Mouse (Mus musculus): ENCODE data around the gene Tppp2. TPM values are rescaled to one million over a fixed set of nuclear protein-coding genes. Genes with fewer than 3 reads are reported as not detected.

The Tppp2 gene
- polyA plus RNA-seq, 1 experiment from 2014 or later: not detected

- H3K9me3 ChIP-seq (replicated peaks): no peaks in the 10 kb centered on the region
- no peak overlapping the region for H3K4me2 ChIP-seq (replicated peaks)
- H3K4me3 ChIP-seq: no peak overlapping the region
- no peak overlapping the region for H3K27ac ChIP-seq
- H3K36me3 ChIP-seq: no peaks in the 10 kb centered on the region
- H3K4me1 ChIP-seq: no peaks in the 10 kb centered on the region
- 71% methylated on average over 9 of the region's 9 CpGs for WGBS
- H3K27me3 ChIP-seq: no peaks in the 10 kb centered on the region
- no peak for ATAC-seq (ENCODE audit: low FRiP score)
- no peak overlapping the region for H3K9ac ChIP-seq
Observed at GRCm38 (mm10) chr14:51929968-51930367, 11.7 kb downstream of the Tppp2 start.

GRCm38 (mm10) chr14:51930824-51931223 lies 12.6 kb downstream of the Tppp2 start:
- no peak overlapping the region for H3K4me3 ChIP-seq
- 33% methylated on average over 5 of the region's 5 CpGs for WGBS
- H3K4me1 ChIP-seq: no peaks in the 10 kb centered on the region
- no peak overlapping the region for H3K27ac ChIP-seq
- H3K36me3 ChIP-seq: no peaks in the 10 kb centered on the region
- no peaks in the 10 kb centered on the region for H3K9me3 ChIP-seq (replicated peaks)
- H3K27me3 ChIP-seq: no peaks in the 10 kb centered on the region
- H3K4me2 ChIP-seq (replicated peaks): no peak overlapping the region
- H3K9ac ChIP-seq: no peak overlapping the region
- peak; percentile 77 for ATAC-seq (ENCODE audit: low FRiP score)

GRCm38 (mm10) chr14:51932092-51933020 lies 14.1 kb downstream of the Tppp2 start:
- H3K9me3 ChIP-seq (replicated peaks): no peaks in the 10 kb centered on the region
- ATAC-seq (ENCODE audit: low FRiP score): no peak

GRCm38 (mm10) chr14:51939005-51939404 lies 20.8 kb downstream of the Tppp2 start:
- H3K4me2 ChIP-seq (replicated peaks): no peak overlapping the region
- H3K36me3 ChIP-seq: no peaks in the 10 kb centered on the region
- no peaks in the 10 kb centered on the region for H3K9me3 ChIP-seq (replicated peaks)
- no peak overlapping the region for H3K9ac ChIP-seq
- no peak for ATAC-seq (ENCODE audit: low FRiP score)
- WGBS: 87% methylated on average over 9 of the region's 9 CpGs
- H3K27ac ChIP-seq: no peak overlapping the region
- H3K27me3 ChIP-seq: no peaks in the 10 kb centered on the region
- H3K4me3 ChIP-seq: no peak overlapping the region
- peaks cover 6% of the 10 kb centered on the region for H3K4me1 ChIP-seq

More at GRCm38 (mm10) chr14:51932092-51933020, 14.1 kb downstream of the Tppp2 start:
- Histone ChIP-seq H3K27ac (no peak overlapping the region), H3K4me2 (replicated peaks) (no peak overlapping the region), H3K36me3 (no peaks in the 10 kb centered on the region), H3K27me3 (no peaks in the 10 kb centered on the region), H3K4me3 (no peak overlapping the region), H3K9ac (no peak overlapping the region), H3K4me1 (no peaks in the 10 kb centered on the region)
- WGBS: 78% methylated on average over 10 of the region's 10 CpGs

GRCm38 (mm10) chr14:51940944-51941560 lies 22.8 kb downstream of the Tppp2 start:
- peaks cover 6% of the 10 kb centered on the region for H3K4me1 ChIP-seq
- ATAC-seq (ENCODE audit: low FRiP score): no peak
- H3K4me2 ChIP-seq (replicated peaks): no peak overlapping the region
- H3K27me3 ChIP-seq: no peaks in the 10 kb centered on the region
- no peaks in the 10 kb centered on the region for H3K36me3 ChIP-seq
- 37% methylated on average over 8 of the region's 8 CpGs for WGBS
- no peak overlapping the region for H3K9ac ChIP-seq
- no peak overlapping the region for H3K27ac ChIP-seq
- H3K4me3 ChIP-seq: no peak overlapping the region
- no peaks in the 10 kb centered on the region for H3K9me3 ChIP-seq (replicated peaks)

GRCm38 (mm10) chr14:51941577-51941976 lies 23.4 kb downstream of the Tppp2 start:
- H3K4me2 ChIP-seq (replicated peaks): no peak overlapping the region
- no peaks in the 10 kb centered on the region for H3K9me3 ChIP-seq (replicated peaks)
- H3K4me1 ChIP-seq: peaks cover 6% of the 10 kb centered on the region
- no peak overlapping the region for H3K4me3 ChIP-seq
- ATAC-seq (ENCODE audit: low FRiP score): no peak
- no peaks in the 10 kb centered on the region for H3K27me3 ChIP-seq
- H3K9ac ChIP-seq: no peak overlapping the region
- no peaks in the 10 kb centered on the region for H3K36me3 ChIP-seq
- H3K27ac ChIP-seq: no peak overlapping the region
- WGBS: 56% methylated on average over 9 of the region's 9 CpGs

- 65% methylated on average over 7 of the region's 7 CpGs for WGBS
- H3K9me3 ChIP-seq (replicated peaks): no peaks in the 10 kb centered on the region
- no peak overlapping the region for H3K9ac ChIP-seq
- H3K27me3 ChIP-seq: no peaks in the 10 kb centered on the region
- no peak overlapping the region for H3K27ac ChIP-seq
- H3K4me2 ChIP-seq (replicated peaks): no peak overlapping the region
- no peak overlapping the region for H3K4me3 ChIP-seq
- peaks cover 6% of the 10 kb centered on the region for H3K4me1 ChIP-seq
- ATAC-seq (ENCODE audit: low FRiP score): no peak
- no peaks in the 10 kb centered on the region for H3K36me3 ChIP-seq
Observed at GRCm38 (mm10) chr14:51942236-51942635, 24.0 kb downstream of the Tppp2 start.

- H3K27me3 ChIP-seq: no peaks in the 10 kb centered on the region
- 88% methylated on average over 6 of the region's 6 CpGs for WGBS
Observed at GRCm38 (mm10) chr14:51943336-51943735, 25.1 kb downstream of the Tppp2 start.

GRCm38 (mm10) chr14:51960316-51960715 lies 42.1 kb downstream of the Tppp2 start:
- 85% methylated on average over 2 of the region's 2 CpGs for WGBS
- H3K4me3 ChIP-seq: no peak overlapping the region
- ATAC-seq (ENCODE audit: low FRiP score): no peak
- no peak overlapping the region for H3K27ac ChIP-seq
- no peak overlapping the region for H3K4me2 ChIP-seq (replicated peaks)
- no peaks in the 10 kb centered on the region for H3K4me1 ChIP-seq
- H3K9me3 ChIP-seq (replicated peaks): peaks cover 4% of the 10 kb centered on the region; the same call in 1 of the 2 replicates
- H3K27me3 ChIP-seq: no peaks in the 10 kb centered on the region
- H3K9ac ChIP-seq: no peak overlapping the region
- H3K36me3 ChIP-seq: no peaks in the 10 kb centered on the region

More at GRCm38 (mm10) chr14:51943336-51943735, 25.1 kb downstream of the Tppp2 start:
- Histone ChIP-seq H3K9me3 (replicated peaks) (no peaks in the 10 kb centered on the region), H3K36me3 (no peaks in the 10 kb centered on the region), H3K27ac (no peak overlapping the region), H3K9ac (no peak overlapping the region), H3K4me1 (peaks cover 6% of the 10 kb centered on the region), H3K4me3 (no peak overlapping the region), H3K4me2 (replicated peaks) (no peak overlapping the region)
- no peak for ATAC-seq (ENCODE audit: low FRiP score)

- Histone ChIP-seq H3K27me3 (no peaks in the 10 kb centered on the region), H3K9me3 (replicated peaks) (no peaks in the 10 kb centered on the region), H3K9ac (no peak overlapping the region), H3K4me3 (no peak overlapping the region), H3K4me1 (no peaks in the 10 kb centered on the region), H3K4me2 (replicated peaks) (no peak overlapping the region), H3K27ac (no peak overlapping the region), H3K36me3 (no peaks in the 10 kb centered on the region)
- 87% methylated on average over 3 of the region's 3 CpGs for WGBS
- ATAC-seq (ENCODE audit: low FRiP score): no peak
Observed at GRCm38 (mm10) chr14:51967400-51967799, 49.2 kb downstream of the Tppp2 start.
